Mouse (Mus musculus) forebrain, embryonic 12.5 days (tissue): ENCODE data around the gene Bcam. TPM values are rescaled to one million over a fixed set of nuclear protein-coding genes. Genes with fewer than 3 reads are reported as not detected.
"Not testable (repeated sequence)": the region's sequence is repeated elsewhere in the genome, so short reads cannot be mapped to it uniquely, and the experiment has no call there.

Source experiments
- ATAC-seq: fragments of 200-750 bp; cut with Nextera tagmentation; 2 replicates; pipeline ENCODE4 v1.8.0; 2017; ENCODE audit warnings: moderate TSS enrichment; ENCODE audit not compliant: low FRiP score
- H3K27ac ChIP-seq: fragments of 300-500 bp; sonication (generic); 2 replicates; pipeline ENCODE4 v1.5.1; 2016; ENCODE audit warnings: mild to moderate bottlenecking
- H3K27me3 ChIP-seq: fragments of 300-500 bp; sonication (generic); 2 replicates; pipeline ENCODE4 v1.6.1; 2016; ENCODE audit warnings: mild to moderate bottlenecking
- H3K36me3 ChIP-seq: fragments of 300-500 bp; sonication (generic); replicated peaks from 2 replicates; pipeline ENCODE4 v1.6.1; 2016; ENCODE audit warnings: mild to moderate bottlenecking
- H3K4me1 ChIP-seq: fragments of 300-500 bp; sonication (generic); 2 replicates; pipeline ENCODE4 v1.6.1; 2016
- H3K4me2 ChIP-seq: fragments of 300-500 bp; sonication (generic); 2 replicates; pipeline ENCODE4 v1.6.1; 2016; ENCODE audit warnings: mild to moderate bottlenecking, moderate library complexity
- H3K4me3 ChIP-seq: fragments of 300-500 bp; sonication (generic); replicated peaks from 2 replicates; pipeline ENCODE4 v1.5.1; 2016; ENCODE audit warnings: mild to moderate bottlenecking
- H3K9ac ChIP-seq: fragments of 300-500 bp; sonication (generic); 2 replicates; pipeline ENCODE4 v1.6.1; 2016; ENCODE audit warnings: mild to moderate bottlenecking
- H3K9me3 ChIP-seq: fragments of 300-500 bp; sonication (generic); 2 replicates; pipeline ENCODE4 v1.6.1; 2016
- WGBS: fragments of 180-500 bp; shearing (Covaris S2); methylation state at CpG from one replicate; pipeline ENCODE4 v1.1.7; 2016; 5-methylcytosine and 5-hydroxymethylcytosine counted together
- polyA plus RNA-seq: library from polyadenylated mRNA; unstranded; fragments of >200 nt; fragmentation: Nextera tagmentation; extraction: Ambion mirVana; gene quantifications from 2 replicates; pipeline ENCODE4 v1.2.1, GENCODE M21; 2016

Bcam gene
- polyA plus RNA-seq, 1 experiment from 2014 or later, result 10.9 TPM

- no peaks in the 10 kb centered on the region for H3K4me1 ChIP-seq
- H3K36me3 ChIP-seq, result no peaks in the 10 kb centered on the region
- H3K9ac ChIP-seq, result no peak overlapping the region
- no peaks in the 10 kb centered on the region for H3K9me3 ChIP-seq
- no peak for ATAC-seq
- peaks cover 18% of the 10 kb centered on the region; the same call in 1 of the 2 replicates for H3K27me3 ChIP-seq
- H3K4me2 ChIP-seq, result no peak overlapping the region
- H3K27ac ChIP-seq, result no peak overlapping the region
- H3K4me3 ChIP-seq, result no peak overlapping the region
- 19% methylated on average over 7 of the region's 7 CpGs for WGBS
These were observed 32.2 kb upstream of the Bcam start for GRCm38 (mm10) chr7:19802995-19803394.

GRCm38 (mm10) chr7:19800764-19801163 lies 29.9 kb upstream of the Bcam start:
- Histone ChIP-seq H3K4me1 (no peaks in the 10 kb centered on the region), H3K27ac (no peak overlapping the region), H3K4me3 (no peak overlapping the region), H3K36me3 (no peaks in the 10 kb centered on the region), H3K9ac (no peak overlapping the region), H3K4me2 (no peak overlapping the region), H3K27me3 (peaks cover 34% of the 10 kb centered on the region), H3K9me3 (no peaks in the 10 kb centered on the region)
- 25% methylated on average over 2 of the region's 2 CpGs for WGBS
- ATAC-seq, result no peak

GRCm38 (mm10) chr7:19796697-19797588 lies 26.1 kb upstream of the Bcam start, which contains the start of gene Cblc:
Cblc (minus strand) TSS chr7:19796809.
- Histone ChIP-seq H3K4me2 (no peak within 1 kb of the TSS), H3K9me3 (no peaks in the 10 kb centered on the region), H3K4me3 (no peak within 1 kb of the TSS; the same call in 1 of the 2 replicates), H3K4me1 (no peaks in the 10 kb centered on the region), H3K9ac (no peak within 1 kb of the TSS), H3K36me3 (no peaks in the 10 kb centered on the region), H3K27ac (no peak within 1 kb of the TSS), H3K27me3 (peaks cover 33% of the 10 kb centered on the region)
- 2% methylated on average over 32 of the region's 32 CpGs for WGBS
- no peak for ATAC-seq

GRCm38 (mm10) chr7:19796254-19796653 lies 25.4 kb upstream of the Bcam start:
- Histone ChIP-seq H3K9me3 (no peaks in the 10 kb centered on the region), H3K4me2 (no peak overlapping the region), H3K36me3 (no peaks in the 10 kb centered on the region), H3K4me3 (no peak overlapping the region; the same call in 1 of the 2 replicates), H3K27ac (no peak overlapping the region), H3K27me3 (peaks cover 33% of the 10 kb centered on the region), H3K9ac (no peak overlapping the region), H3K4me1 (no peaks in the 10 kb centered on the region)
- ATAC-seq, result no peak
- WGBS, result 11% methylated on average over 18 of the region's 18 CpGs

GRCm38 (mm10) chr7:19795236-19795635 lies 24.4 kb upstream of the Bcam start:
- peaks cover 41% of the 10 kb centered on the region for H3K27me3 ChIP-seq
- H3K4me2 ChIP-seq, result no peak overlapping the region
- no peaks in the 10 kb centered on the region for H3K4me1 ChIP-seq
- no peaks in the 10 kb centered on the region for H3K9me3 ChIP-seq
- H3K36me3 ChIP-seq, result no peaks in the 10 kb centered on the region
- no peak for ATAC-seq
- WGBS, result 76% methylated on average over 2 of the region's 2 CpGs
- no peak overlapping the region for H3K4me3 ChIP-seq
- H3K9ac ChIP-seq, result no peak overlapping the region
- H3K27ac ChIP-seq, result no peak overlapping the region

- Histone ChIP-seq H3K4me1 (peaks cover 4% of the 10 kb centered on the region), H3K4me3 (no peak overlapping the region), H3K4me2 (no peak overlapping the region), H3K9me3 (no peaks in the 10 kb centered on the region), H3K27ac (no peak overlapping the region), H3K9ac (no peak overlapping the region), H3K36me3 (no peaks in the 10 kb centered on the region), H3K27me3 (peaks cover 37% of the 10 kb centered on the region)
- no peak for ATAC-seq
- WGBS, result 84% methylated on average over 19 of the region's 19 CpGs
These were observed 22.1 kb upstream of the Bcam start for GRCm38 (mm10) chr7:19792701-19793630.

GRCm38 (mm10) chr7:19791504-19791903 lies 20.7 kb upstream of the Bcam start:
- H3K36me3 ChIP-seq, result not testable (repeated sequence)

GRCm38 (mm10) chr7:19789904-19790347 lies 19.1 kb upstream of the Bcam start:
- peaks cover 11% of the 10 kb centered on the region for H3K27me3 ChIP-seq
- WGBS, result 2% methylated on average over 19 of the region's 19 CpGs
- H3K36me3 ChIP-seq, result no peaks in the 10 kb centered on the region
- ATAC-seq, result peak; percentile 46; the same call in 1 of the 2 replicates
- no peaks in the 10 kb centered on the region for H3K9me3 ChIP-seq
- H3K4me3 ChIP-seq, result peak overlapping the region; percentile 40
- peak overlapping the region; percentile 58 for H3K9ac ChIP-seq
- H3K27ac ChIP-seq, result no peak overlapping the region
- H3K4me1 ChIP-seq, result peaks cover 4% of the 10 kb centered on the region
- H3K4me2 ChIP-seq, result peak overlapping the region; percentile 65

More at GRCm38 (mm10) chr7:19791504-19791903, 20.7 kb upstream of the Bcam start:
- not testable (repeated sequence) for ATAC-seq, H3K27ac ChIP-seq, H3K9me3 ChIP-seq, H3K4me3 ChIP-seq, H3K4me2 ChIP-seq, H3K4me1 ChIP-seq, H3K9ac ChIP-seq
- H3K27me3 ChIP-seq, result peaks cover 26% of the 10 kb centered on the region
- 83% methylated on average over 2 of the region's 2 CpGs for WGBS

GRCm38 (mm10) chr7:19785874-19786458 lies 15.2 kb upstream of the Bcam start:
- Histone ChIP-seq H3K4me3 (no peak overlapping the region), H3K4me2 (no peak overlapping the region), H3K4me1 (peaks cover 4% of the 10 kb centered on the region), H3K9me3 (no peaks in the 10 kb centered on the region), H3K27me3 (peaks cover 8% of the 10 kb centered on the region), H3K36me3 (no peaks in the 10 kb centered on the region), H3K27ac (no peak overlapping the region), H3K9ac (no peak overlapping the region)
- WGBS, result 54% methylated on average over 12 of the region's 12 CpGs
- ATAC-seq, result no peak

- no peak overlapping the region for H3K9ac ChIP-seq
- H3K36me3 ChIP-seq, result no peaks in the 10 kb centered on the region
- H3K9me3 ChIP-seq, result peaks cover 2% of the 10 kb centered on the region; the same call in 1 of the 2 replicates
- no peak overlapping the region for H3K27ac ChIP-seq
- no peaks in the 10 kb centered on the region for H3K27me3 ChIP-seq
- ATAC-seq, result no peak
- peaks cover 4% of the 10 kb centered on the region for H3K4me1 ChIP-seq
- H3K4me3 ChIP-seq, result no peak overlapping the region
- WGBS, result 45% methylated on average over 11 of the region's 11 CpGs
- H3K4me2 ChIP-seq, result no peak overlapping the region
These were observed 14.1 kb upstream of the Bcam start for GRCm38 (mm10) chr7:19784764-19785535.

GRCm38 (mm10) chr7:19783630-19784029 lies 12.8 kb upstream of the Bcam start:
- ATAC-seq, result no peak
- H3K36me3 ChIP-seq, result no peaks in the 10 kb centered on the region
- H3K27me3 ChIP-seq, result no peaks in the 10 kb centered on the region
- H3K4me3 ChIP-seq, result no peak overlapping the region
- no peak overlapping the region for H3K27ac ChIP-seq
- no peak overlapping the region for H3K4me2 ChIP-seq
- WGBS, result 84% methylated on average over 8 of the region's 8 CpGs
- peaks cover 4% of the 10 kb centered on the region; the same call in 1 of the 2 replicates for H3K9me3 ChIP-seq
- no peaks in the 10 kb centered on the region; the same call in 1 of the 2 replicates for H3K4me1 ChIP-seq
- H3K9ac ChIP-seq, result no peak overlapping the region
